Mouse (Mus musculus): ENCODE measurements around the gene Dnah11. TPM values are rescaled to one million over a fixed set of nuclear protein-coding genes. Genes with fewer than 3 reads are reported as not detected.

Gene Dnah11
- polyA plus RNA-seq (2015; fragmentation: Nextera tagmentation; extraction: Ambion mirVana), result 0.06 and 0.17 TPM in 2 replicates

GRCm38 (mm10) chr12:118198386-118199093 lies at the start of gene Dnah11:
Gene Dnah11 (minus strand): TSS chr12:118199043.
- Histone ChIP-seq H3K9ac (ENCODE audit: low read depth, low read length) (no peak within 1 kb of the TSS), H3K36me3 (ENCODE audit: control insufficient read depth, insufficient read depth) (no peaks in the 10 kb centered on the region), H3K27ac (ENCODE audit: low read length) (no peak within 1 kb of the TSS), H3K4me3 (ENCODE audit: low read depth, low read length) (peak within 1 kb of the TSS; percentile 52), H3K27me3 (ENCODE audit: control insufficient read depth, insufficient read depth, low read depth, low read length) (peaks cover 28% of the 10 kb centered on the region), H3K9me3 (replicated peaks; ENCODE audit: control insufficient read depth, low read length) (no peaks in the 10 kb centered on the region), H3K4me1 (ENCODE audit: control insufficient read depth, low read depth, low read length) (no peaks in the 10 kb centered on the region), H3K4me2 (ENCODE audit: low read depth, low read length) (peak within 1 kb of the TSS; percentile 54)
- peak; percentile 95 for ATAC-seq (ENCODE audit: low read depth)
- under 1% methylated on average over 47 of the region's 47 CpGs for WGBS (ENCODE audit: insufficient replicate concordance)

DNA sequence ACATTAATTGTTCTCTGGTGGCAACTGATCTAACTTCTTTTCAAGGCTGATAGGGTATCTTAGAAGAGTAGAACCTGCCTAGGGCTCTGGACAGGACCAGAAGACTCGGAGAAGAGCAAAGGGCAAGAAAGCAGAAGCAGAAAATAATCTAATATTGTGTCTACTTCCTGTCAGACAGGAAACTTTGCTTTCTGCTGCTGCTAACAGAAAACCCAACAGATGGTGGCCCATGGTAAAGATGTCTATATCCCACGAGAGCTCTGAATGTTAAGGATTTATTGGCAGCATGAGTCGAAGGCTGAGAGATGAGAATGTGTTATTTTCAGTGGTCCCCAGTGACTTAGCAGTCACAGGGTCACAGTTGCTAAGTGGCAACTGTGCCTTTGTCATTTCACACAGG lies 22.3 kb upstream of the Dnah11 start:
- WGBS (ENCODE audit: insufficient replicate concordance), result 15% methylated on average over 3 of the region's 3 CpGs

GRCm38 (mm10) chr12:118220062-118220461 lies 21.2 kb upstream of the Dnah11 start:
- H3K9me3 ChIP-seq (replicated peaks; ENCODE audit: control insufficient read depth, low read length), result no peaks in the 10 kb centered on the region
- no peak overlapping the region for H3K4me3 ChIP-seq (ENCODE audit: low read depth, low read length)
- H3K9ac ChIP-seq (ENCODE audit: low read depth, low read length), result no peak overlapping the region
- no peaks in the 10 kb centered on the region for H3K27me3 ChIP-seq (ENCODE audit: control insufficient read depth, insufficient read depth, low read depth, low read length)
- no peak for ATAC-seq (ENCODE audit: low read depth)
- H3K4me1 ChIP-seq (ENCODE audit: control insufficient read depth, low read depth, low read length), result no peaks in the 10 kb centered on the region
- no peaks in the 10 kb centered on the region for H3K36me3 ChIP-seq (ENCODE audit: control insufficient read depth, insufficient read depth)
- H3K27ac ChIP-seq (ENCODE audit: low read length), result no peak overlapping the region
- no peak overlapping the region for H3K4me2 ChIP-seq (ENCODE audit: low read depth, low read length)

More for the DNA sequence above, 22.3 kb upstream of the Dnah11 start:
- no peaks in the 10 kb centered on the region for H3K9me3 ChIP-seq (replicated peaks; ENCODE audit: control insufficient read depth, low read length)
- no peaks in the 10 kb centered on the region for H3K36me3 ChIP-seq (ENCODE audit: control insufficient read depth, insufficient read depth)
- no peak overlapping the region for H3K9ac ChIP-seq (ENCODE audit: low read depth, low read length)
- no peak overlapping the region for H3K27ac ChIP-seq (ENCODE audit: low read length)
- no peaks in the 10 kb centered on the region for H3K27me3 ChIP-seq (ENCODE audit: control insufficient read depth, insufficient read depth, low read depth, low read length)
- ATAC-seq (ENCODE audit: low read depth), result no peak
- H3K4me2 ChIP-seq (ENCODE audit: low read depth, low read length), result no peak overlapping the region
- H3K4me3 ChIP-seq (ENCODE audit: low read depth, low read length), result no peak overlapping the region
- no peaks in the 10 kb centered on the region for H3K4me1 ChIP-seq (ENCODE audit: control insufficient read depth, low read depth, low read length)

DNA sequence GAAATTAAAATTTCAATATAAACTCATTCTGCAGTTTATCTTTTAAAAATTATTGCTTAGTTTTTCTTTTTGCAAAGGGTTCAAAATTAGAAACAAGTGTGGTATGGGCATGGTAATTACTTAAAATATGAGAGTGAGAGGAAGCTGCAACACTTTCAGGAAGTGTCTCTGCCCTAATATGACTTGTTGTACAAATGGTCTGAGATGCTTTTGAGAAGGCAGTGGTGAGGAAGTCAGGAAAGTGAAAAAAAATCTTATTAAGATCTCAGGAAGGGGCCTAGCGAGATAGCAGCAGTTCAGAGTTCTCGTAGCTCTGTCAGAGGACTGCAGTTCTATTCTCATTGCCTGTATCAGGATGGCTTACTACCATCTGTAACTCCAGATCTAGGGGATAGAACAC lies 13.3 kb upstream of the Dnah11 start:
- ATAC-seq (ENCODE audit: low read depth), result no peak
- Histone ChIP-seq H3K9ac (ENCODE audit: low read depth, low read length) (no peak overlapping the region), H3K27me3 (ENCODE audit: control insufficient read depth, insufficient read depth, low read depth, low read length) (no peaks in the 10 kb centered on the region), H3K36me3 (ENCODE audit: control insufficient read depth, insufficient read depth) (no peaks in the 10 kb centered on the region), H3K4me2 (ENCODE audit: low read depth, low read length) (no peak overlapping the region), H3K9me3 (replicated peaks; ENCODE audit: control insufficient read depth, low read length) (no peaks in the 10 kb centered on the region), H3K4me3 (ENCODE audit: low read depth, low read length) (no peak overlapping the region), H3K4me1 (ENCODE audit: control insufficient read depth, low read depth, low read length) (no peaks in the 10 kb centered on the region), H3K27ac (ENCODE audit: low read length) (no peak overlapping the region)
- 35% methylated on average over 2 of the region's 2 CpGs for WGBS (ENCODE audit: insufficient replicate concordance)

DNA sequence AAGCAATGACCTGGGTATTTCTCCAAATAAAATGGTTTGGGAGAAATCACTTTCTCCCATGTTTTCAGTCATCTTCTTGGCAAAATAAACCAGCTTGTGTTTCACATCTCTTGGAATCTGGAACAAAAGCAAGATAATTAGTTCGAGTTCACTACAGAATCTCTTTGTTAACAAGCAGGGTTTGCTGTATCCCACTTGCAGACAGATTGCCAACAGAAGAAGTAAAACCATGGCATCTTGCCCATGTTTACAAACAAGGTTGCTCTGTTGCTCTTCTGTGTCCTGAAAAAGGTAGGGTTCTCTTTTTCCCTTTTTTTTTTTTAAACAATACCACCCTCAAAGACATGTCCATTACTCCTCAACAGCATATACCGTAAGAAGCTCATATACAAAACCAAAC lies 2.3 kb downstream of the Dnah11 start:
- ATAC-seq (ENCODE audit: low read depth), result no peak
- Histone ChIP-seq H3K27me3 (ENCODE audit: control insufficient read depth, insufficient read depth, low read depth, low read length) (peaks cover 28% of the 10 kb centered on the region), H3K9me3 (replicated peaks; ENCODE audit: control insufficient read depth, low read length) (no peaks in the 10 kb centered on the region), H3K9ac (ENCODE audit: low read depth, low read length) (no peak overlapping the region), H3K4me3 (ENCODE audit: low read depth, low read length) (no peak overlapping the region), H3K27ac (ENCODE audit: low read length) (no peak overlapping the region), H3K36me3 (ENCODE audit: control insufficient read depth, insufficient read depth) (no peaks in the 10 kb centered on the region), H3K4me1 (ENCODE audit: control insufficient read depth, low read depth, low read length) (no peaks in the 10 kb centered on the region), H3K4me2 (ENCODE audit: low read depth, low read length) (no peak overlapping the region)
- WGBS (ENCODE audit: insufficient replicate concordance), result 49% methylated on average over 2 of the region's 2 CpGs

- Histone ChIP-seq H3K4me2 (ENCODE audit: low read depth, low read length) (no peak overlapping the region), H3K9me3 (replicated peaks; ENCODE audit: control insufficient read depth, low read length) (no peaks in the 10 kb centered on the region), H3K36me3 (ENCODE audit: control insufficient read depth, insufficient read depth) (no peaks in the 10 kb centered on the region), H3K27ac (ENCODE audit: low read length) (no peak overlapping the region), H3K27me3 (ENCODE audit: control insufficient read depth, insufficient read depth, low read depth, low read length) (no peaks in the 10 kb centered on the region), H3K9ac (ENCODE audit: low read depth, low read length) (no peak overlapping the region), H3K4me1 (ENCODE audit: control insufficient read depth, low read depth, low read length) (peaks cover 3% of the 10 kb centered on the region), H3K4me3 (ENCODE audit: low read depth, low read length) (no peak overlapping the region)
- 45% methylated on average over 3 of the region's 3 CpGs for WGBS (ENCODE audit: insufficient replicate concordance)
- ATAC-seq (ENCODE audit: low read depth), result peak; percentile 52; the same call in 1 of the 2 replicates
These were observed 9.3 kb downstream of the Dnah11 start for GRCm38 (mm10) chr12:118189535-118189934.

GRCm38 (mm10) chr12:118187663-118188062 lies 11.2 kb downstream of the Dnah11 start:
- H3K4me3 ChIP-seq (ENCODE audit: low read depth, low read length), result no peak overlapping the region
- no peak overlapping the region for H3K27ac ChIP-seq (ENCODE audit: low read length)
- no peak overlapping the region for H3K4me2 ChIP-seq (ENCODE audit: low read depth, low read length)
- H3K9me3 ChIP-seq (replicated peaks; ENCODE audit: control insufficient read depth, low read length), result no peaks in the 10 kb centered on the region
- no peaks in the 10 kb centered on the region for H3K36me3 ChIP-seq (ENCODE audit: control insufficient read depth, insufficient read depth)
- H3K27me3 ChIP-seq (ENCODE audit: control insufficient read depth, insufficient read depth, low read depth, low read length), result no peaks in the 10 kb centered on the region
- H3K4me1 ChIP-seq (ENCODE audit: control insufficient read depth, low read depth, low read length), result peaks cover 3% of the 10 kb centered on the region
- ATAC-seq (ENCODE audit: low read depth), result no peak
- WGBS (ENCODE audit: insufficient replicate concordance), result 31% methylated on average over 2 of the region's 2 CpGs
- H3K9ac ChIP-seq (ENCODE audit: low read depth, low read length), result no peak overlapping the region

DNA sequence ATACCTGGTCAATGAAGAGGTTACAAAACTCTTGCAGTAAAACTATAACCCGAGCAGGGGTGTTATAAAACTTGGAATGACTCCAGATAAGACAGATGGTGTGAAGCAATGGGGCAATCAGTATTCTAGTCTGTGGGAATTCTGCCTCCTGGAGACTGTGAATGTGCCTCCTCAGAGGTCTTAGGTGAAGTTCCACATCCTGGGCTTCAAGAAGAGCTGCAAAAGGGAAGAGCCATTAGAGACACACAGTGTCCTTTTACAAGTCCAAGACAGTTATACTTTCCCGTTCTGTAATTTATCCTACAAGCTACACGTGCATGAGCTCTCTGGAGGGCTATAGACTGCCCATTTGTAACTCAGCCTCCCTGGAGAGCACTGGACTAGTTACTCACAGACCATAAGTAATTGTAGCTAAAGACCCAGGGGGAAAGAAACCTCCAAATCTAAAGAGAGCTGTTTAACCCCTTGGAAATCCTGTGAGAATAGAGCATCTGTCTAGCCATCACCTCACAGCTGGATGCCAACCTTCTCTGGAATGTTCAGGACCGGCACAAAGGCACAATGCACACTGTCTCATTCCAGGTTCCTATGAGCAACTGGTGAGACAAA lies 11.9 kb downstream of the Dnah11 start:
- peak; percentile 47 for ATAC-seq (ENCODE audit: low read depth)
- no peak overlapping the region for H3K4me3 ChIP-seq (ENCODE audit: low read depth, low read length)
- no peak overlapping the region for H3K4me2 ChIP-seq (ENCODE audit: low read depth, low read length)
- peak overlapping the region; percentile 37; the same call in 1 of the 2 replicates for H3K27ac ChIP-seq (ENCODE audit: low read length)
- WGBS (ENCODE audit: insufficient replicate concordance), result 35% methylated on average over 4 of the region's 4 CpGs
- peaks cover 3% of the 10 kb centered on the region for H3K4me1 ChIP-seq (ENCODE audit: control insufficient read depth, low read depth, low read length)
- no peaks in the 10 kb centered on the region for H3K27me3 ChIP-seq (ENCODE audit: control insufficient read depth, insufficient read depth, low read depth, low read length)
- no peak overlapping the region for H3K9ac ChIP-seq (ENCODE audit: low read depth, low read length)
- no peaks in the 10 kb centered on the region for H3K9me3 ChIP-seq (replicated peaks; ENCODE audit: control insufficient read depth, low read length)
- H3K36me3 ChIP-seq (ENCODE audit: control insufficient read depth, insufficient read depth), result no peaks in the 10 kb centered on the region

DNA sequence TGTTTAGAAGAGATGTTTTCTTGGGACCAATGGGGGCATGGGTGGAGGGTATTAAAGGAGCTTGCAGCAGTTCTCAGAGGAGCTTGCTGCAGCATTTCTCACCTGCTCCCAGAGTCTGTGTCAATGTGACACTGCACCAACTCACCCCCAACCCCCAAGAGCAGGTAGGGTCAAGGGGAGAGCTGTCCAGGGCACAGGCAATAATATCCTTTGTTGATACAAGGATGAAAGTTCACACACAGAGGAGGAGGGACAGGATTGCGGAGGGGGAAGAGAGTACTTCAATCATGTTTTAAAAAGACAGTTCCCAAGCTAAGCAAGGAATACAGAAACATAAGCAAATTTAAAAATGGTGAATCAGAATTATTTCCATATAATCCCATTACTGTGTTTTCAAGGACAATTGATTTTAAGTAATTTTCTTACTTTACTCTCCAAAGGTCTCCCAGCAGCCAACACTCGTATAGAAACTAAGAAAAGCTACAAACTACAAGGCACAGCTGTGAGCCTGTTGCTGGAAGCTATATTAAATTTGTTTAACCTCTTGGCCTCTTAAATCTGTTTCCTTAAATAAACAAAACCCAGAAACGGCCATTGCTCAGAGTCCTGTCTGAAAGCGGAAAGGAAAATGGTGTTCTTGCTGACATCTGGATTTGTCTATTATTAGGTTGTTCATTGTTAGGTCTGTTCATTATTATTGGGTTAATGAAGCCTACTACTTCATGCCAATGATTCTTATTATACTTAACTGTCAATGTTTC lies 12.5 kb downstream of the Dnah11 start:
- no peaks in the 10 kb centered on the region for H3K9me3 ChIP-seq (replicated peaks; ENCODE audit: control insufficient read depth, low read length)
- 38% methylated on average over 4 of the region's 4 CpGs for WGBS (ENCODE audit: insufficient replicate concordance)
- H3K9ac ChIP-seq (ENCODE audit: low read depth, low read length), result no peak overlapping the region
- H3K4me1 ChIP-seq (ENCODE audit: control insufficient read depth, low read depth, low read length), result peaks cover 3% of the 10 kb centered on the region
- H3K4me3 ChIP-seq (ENCODE audit: low read depth, low read length), result no peak overlapping the region
- ATAC-seq (ENCODE audit: low read depth), result peak; percentile 85
- H3K4me2 ChIP-seq (ENCODE audit: low read depth, low read length), result 0 out of 2 replicates have a peak overlapping the region, but pooled peaks have one; percentile 4
- H3K27me3 ChIP-seq (ENCODE audit: control insufficient read depth, insufficient read depth, low read depth, low read length), result no peaks in the 10 kb centered on the region
- no peak overlapping the region for H3K27ac ChIP-seq (ENCODE audit: low read length)
- H3K36me3 ChIP-seq (ENCODE audit: control insufficient read depth, insufficient read depth), result no peaks in the 10 kb centered on the region
